Mouse (Mus musculus) ES-Bruce4 (cell line): ENCODE measurements at regions not wholly inside any gene's neighbourhood (a gene's known extent, or its start where the extent isn't known, plus 50 kb on each side); places are given as distances from the start of the nearest gene placed in this dataset.

Experiments used
- CTCF ChIP-seq: IDR thresholded peaks from one replicate; pipeline ENCODE4 v1.8.1; 2011; ENCODE audit warnings: low read depth, low read length
- EP300 ChIP-seq: IDR thresholded peaks from 2 replicates; pipeline ENCODE4 v1.6.1; 2011; ENCODE audit warnings: low read depth, low read length; ENCODE audit not compliant: insufficient read depth

- TF ChIP-seq EP300 (no peak), CTCF (no peak)
Observed at GRCm38 (mm10) chr4:10693446-10694105, 180.7 kb upstream of the 2610301B20Rik start.
